Mouse (Mus musculus) large intestine, adult 2 months (tissue): ENCODE data around the gene Pcgf3. TPM values are rescaled to one million over a fixed set of nuclear protein-coding genes. Genes with fewer than 3 reads are reported as not detected.

Experiments
- DNase-seq: peaks from one replicate; pipeline ENCODE4 v3.0.0-alpha.2; 2012; ENCODE audit warnings: low read depth, low spot score
- WGBS: fragments of 180-500 bp; shearing (Covaris S2); methylation state at CpG from one replicate; pipeline ENCODE4 v1.1.7; 2018; 5-methylcytosine and 5-hydroxymethylcytosine counted together
- polyA plus RNA-seq: library from polyadenylated mRNA; depleted of rRNA; stranded (reverse); fragments of >200 nt; gene quantifications from 2 replicates; pipeline ENCODE4 v1.2.3, GENCODE M21; 2012; rRNA removed

Gene Pcgf3
- polyA plus RNA-seq, 1 experiment, result 10.4 TPM

GRCm38 (mm10) chr5:108547636-108548035 is 86.6 kb downstream of the Pcgf3 start:
- WGBS, result 89% methylated on average over 5 of the region's 5 CpGs
- DNase-seq, result no peak

GRCm38 (mm10) chr5:108549137-108549488 is 88.1 kb downstream of the Pcgf3 start:
- 16% methylated on average over 7 of the region's 7 CpGs for WGBS
- no peak for DNase-seq

GRCm38 (mm10) chr5:108549489-108550206 is 88.6 kb downstream of the Pcgf3 start, which contains the start of gene Cplx1:
Gene Cplx1 (minus strand): TSS chr5:108550024.
- DNase-seq, result no peak
- WGBS, result 1% methylated on average over 56 of the region's 56 CpGs

- WGBS, result 4% methylated on average over 16 of the region's 16 CpGs
- DNase-seq, result no peak
Measured at GRCm38 (mm10) chr5:108550207-108550594, 89.2 kb downstream of the Pcgf3 start.

- DNase-seq, result no peak
Measured at GRCm38 (mm10) chr5:108554041-108554440, 93.0 kb downstream of the Pcgf3 start.

More at GRCm38 (mm10) chr5:108554041-108554440, 93.0 kb downstream of the Pcgf3 start:
- 52% methylated on average over 1 of the region's 1 CpGs for WGBS

Other genes starting within 250 kb of the Pcgf3 start
- 7.9 and 14.0 TPM in 2 replicates for gene Dr1, start 192.3 kb upstream of the Pcgf3 start, polyA plus RNA-seq
- gene Pigg, start 148.6 kb upstream of the Pcgf3 start, polyA plus RNA-seq, result 6.0 and 9.3 TPM in 2 replicates
- gene Gm42517, start 93.3 kb upstream of the Pcgf3 start, polyA plus RNA-seq, result 0.61 and 0.70 TPM in 2 replicates
- 0.03 TPM in 1 of 2 replicates, not detected in the other for gene Pde6b, start 72.8 kb upstream of the Pcgf3 start, polyA plus RNA-seq
- 103 and 114 TPM in 2 replicates for gene Atp5k, start 26.8 kb upstream of the Pcgf3 start, polyA plus RNA-seq
- gene Mfsd7a, start 12.3 kb upstream of the Pcgf3 start, polyA plus RNA-seq, result 10.5 and 14.6 TPM in 2 replicates
- 0.38 and 0.51 TPM in 2 replicates for gene Cplx1, start 88.8 kb downstream of the Pcgf3 start, polyA plus RNA-seq
- gene Gak, start 168.5 kb downstream of the Pcgf3 start, polyA plus RNA-seq, result 102 and 141 TPM in 2 replicates
- gene Tmem175, start 168.5 kb downstream of the Pcgf3 start, polyA plus RNA-seq, result 26.3 and 32.6 TPM in 2 replicates
- 7.7 and 16.0 TPM in 2 replicates for gene Idua, start 199.1 kb downstream of the Pcgf3 start, polyA plus RNA-seq
- gene Dgkq, start 208.4 kb downstream of the Pcgf3 start, polyA plus RNA-seq, result 29.1 and 72.1 TPM in 2 replicates
- gene Slc26a1, start 214.3 kb downstream of the Pcgf3 start, polyA plus RNA-seq, result not detected in 2 replicates
- gene Fgfrl1, start 231.2 kb downstream of the Pcgf3 start, polyA plus RNA-seq, result 27.6 and 31.8 TPM in 2 replicates